Mouse (Mus musculus) embryonic facial prominence, embryonic 14.5 days (tissue): ENCODE data around the gene Gm45233. TPM values are rescaled to one million over a fixed set of nuclear protein-coding genes. Genes with fewer than 3 reads are reported as not detected.
"Not testable (repeated sequence)": the region's sequence is repeated elsewhere in the genome, so short reads cannot be mapped to it uniquely, and the experiment has no call there.

ENCODE experiments used
- ATAC-seq: fragments of 200-750 bp; cut with Nextera tagmentation; 2 replicates; pipeline ENCODE4 v1.8.0; 2017; ENCODE audit warnings: low read depth, moderate number of reproducible peaks, moderate TSS enrichment
- DNase-seq: peaks from one replicate; pipeline ENCODE4 v3.0.0-alpha.2; 2015; ENCODE audit warnings: low spot score
- H3K27ac ChIP-seq: fragments of 300-500 bp; sonication (generic); replicated peaks from 2 replicates; pipeline ENCODE4 v1.5.1; 2014; ENCODE audit warnings: low read depth, mild to moderate bottlenecking, low read length, moderate library complexity
- H3K27me3 ChIP-seq: fragments of 300-500 bp; sonication (generic); replicated peaks from 2 replicates; pipeline ENCODE4 v1.6.1; 2014; ENCODE audit warnings: low read length; ENCODE audit not compliant: control insufficient read depth, insufficient read depth
- H3K36me3 ChIP-seq: fragments of 300-500 bp; sonication (generic); 2 replicates; pipeline ENCODE4 v1.6.1; 2014; ENCODE audit warnings: low read length, mixed read lengths; ENCODE audit not compliant: control insufficient read depth, insufficient read depth
- H3K4me1 ChIP-seq: fragments of 300-500 bp; sonication (generic); 2 replicates; pipeline ENCODE4 v1.6.1; 2014; ENCODE audit warnings: antibody characterized with exemption, low read length; ENCODE audit not compliant: control insufficient read depth, insufficient read depth
- H3K4me2 ChIP-seq: fragments of 300-500 bp; sonication (generic); 2 replicates; pipeline ENCODE4 v1.6.1; 2014; ENCODE audit warnings: low read depth, mild to moderate bottlenecking, low read length, moderate library complexity, mixed read lengths
- H3K4me3 ChIP-seq: fragments of 300-500 bp; sonication (generic); 2 replicates; pipeline ENCODE4 v1.5.1; 2014; ENCODE audit warnings: low read depth, mild to moderate bottlenecking, low read length
- H3K9ac ChIP-seq: fragments of 300-500 bp; sonication (generic); 2 replicates; pipeline ENCODE4 v1.6.1; 2014; ENCODE audit warnings: low read depth, mild to moderate bottlenecking, low read length, moderate library complexity, mixed read lengths
- H3K9me3 ChIP-seq: fragments of 300-500 bp; sonication (generic); 2 replicates; pipeline ENCODE4 v1.6.1; 2016; ENCODE audit warnings: low read length; ENCODE audit not compliant: control insufficient read depth
- WGBS: fragments of 180-500 bp; shearing (Covaris S2); extraction: QIAGEN DNeasy Blood & Tissue Kit; methylation state at CpG from one replicate; pipeline ENCODE4 v1.1.7; 2014; 5-methylcytosine and 5-hydroxymethylcytosine counted together
- polyA plus RNA-seq: library from polyadenylated mRNA; unstranded; fragments of >200 nt; fragmentation: Nextera tagmentation; extraction: Ambion mirVana; gene quantifications from 2 replicates; pipeline ENCODE4 v1.2.1, GENCODE M21; 2014

Gm45233 gene
- 0.25 TPM in 1 of 2 replicates, not detected in the other for polyA plus RNA-seq

DNA sequence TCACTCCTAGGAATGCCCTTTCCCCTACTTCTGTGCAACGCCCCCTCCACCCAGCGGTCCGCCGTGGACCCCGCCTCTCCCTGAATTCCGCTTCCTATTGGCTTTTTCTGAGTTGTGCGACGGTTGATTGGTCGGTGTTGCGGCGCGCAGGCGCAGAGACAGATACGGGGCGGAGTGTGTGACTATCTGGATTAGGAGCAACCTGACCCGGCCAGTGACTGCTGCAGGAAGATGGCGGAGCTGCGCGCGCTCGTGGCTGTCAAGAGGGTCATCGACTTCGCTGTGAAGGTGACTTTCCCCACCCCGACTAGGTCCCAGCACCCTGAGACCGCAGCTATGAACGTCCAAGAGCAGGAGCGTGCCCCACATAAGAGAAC, at the start of gene Gm45233, which contains the start of gene Etfb:
Gene Gm45233, plus strand, starts transcription at position 212 of the 377 bp plus-strand sequence.
Gene Etfb, plus strand, starts transcription at position 167 of the 377 bp plus-strand sequence.
- Histone ChIP-seq H3K4me3 (peak within 1 kb of the TSS; percentile 56), H3K27ac (peak within 1 kb of the TSS; percentile 96), H3K4me2 (peak within 1 kb of the TSS; percentile 76), H3K9ac (peak within 1 kb of the TSS; percentile 69), H3K36me3 (no peaks in the 10 kb centered on the region), H3K4me1 (peaks cover 12% of the 10 kb centered on the region), H3K27me3 (no peaks in the 10 kb centered on the region), H3K9me3 (no peaks in the 10 kb centered on the region)
- WGBS = 0% methylated on average over 27 of the region's 27 CpGs
- DNase-seq (peak; percentile 98), ATAC-seq (peak; percentile 98)

DNA sequence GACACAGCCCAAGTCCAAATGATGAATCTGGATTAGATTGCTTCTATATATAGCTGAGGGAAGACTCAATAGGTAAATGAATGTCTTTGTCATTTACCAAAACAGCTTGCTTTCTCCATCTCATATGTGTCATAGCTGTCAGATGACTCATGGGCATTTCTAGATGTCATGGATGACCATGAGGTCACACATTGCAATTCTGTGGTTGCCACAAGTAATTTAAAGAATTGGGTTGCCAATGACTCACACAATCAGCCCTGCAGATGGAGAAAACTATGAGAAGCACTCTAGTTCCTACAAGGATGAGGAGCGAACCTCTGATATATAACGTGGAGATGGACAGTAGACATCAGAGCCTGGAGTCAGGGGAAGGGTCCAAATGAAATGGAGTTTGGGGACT, 44.4 kb upstream of the Gm45233 start:
- 87% methylated on average over 2 of the region's 2 CpGs for WGBS
- Histone ChIP-seq H3K27me3 (no peaks in the 10 kb centered on the region), H3K27ac (no peak overlapping the region), H3K36me3 (no peaks in the 10 kb centered on the region), H3K4me3 (no peak overlapping the region), H3K9ac (no peak overlapping the region), H3K9me3 (no peaks in the 10 kb centered on the region), H3K4me1 (no peaks in the 10 kb centered on the region), H3K4me2 (no peak overlapping the region)
- ATAC-seq (no peak), DNase-seq (no peak)

DNA sequence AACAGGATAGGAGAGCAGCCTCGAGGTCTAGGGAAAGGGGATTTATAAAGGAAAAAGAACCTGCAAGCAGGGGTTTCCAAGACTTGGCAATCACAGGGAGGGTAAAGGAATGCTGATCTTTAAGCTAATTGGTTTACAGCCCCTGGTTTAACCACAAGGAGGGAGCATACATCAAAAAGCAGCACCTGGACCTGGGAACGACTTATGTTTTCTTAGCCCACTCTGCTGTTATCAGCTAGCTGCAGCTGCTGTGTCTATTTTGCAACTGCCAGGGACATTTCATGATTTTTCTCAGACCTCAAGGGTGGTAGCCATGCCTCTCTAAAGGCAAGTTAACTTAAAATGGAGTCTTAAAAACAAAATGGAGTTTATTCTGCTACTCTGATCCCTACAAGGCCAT, 41.2 kb upstream of the Gm45233 start:
- DNase-seq (no peak), ATAC-seq (no peak)
- Histone ChIP-seq H3K9me3 (no peaks in the 10 kb centered on the region), H3K27ac (no peak overlapping the region), H3K36me3 (no peaks in the 10 kb centered on the region), H3K27me3 (no peaks in the 10 kb centered on the region), H3K4me1 (no peaks in the 10 kb centered on the region), H3K4me3 (no peak overlapping the region), H3K9ac (no peak overlapping the region), H3K4me2 (no peak overlapping the region)
- WGBS = 36% methylated on average over 2 of the region's 2 CpGs

DNA sequence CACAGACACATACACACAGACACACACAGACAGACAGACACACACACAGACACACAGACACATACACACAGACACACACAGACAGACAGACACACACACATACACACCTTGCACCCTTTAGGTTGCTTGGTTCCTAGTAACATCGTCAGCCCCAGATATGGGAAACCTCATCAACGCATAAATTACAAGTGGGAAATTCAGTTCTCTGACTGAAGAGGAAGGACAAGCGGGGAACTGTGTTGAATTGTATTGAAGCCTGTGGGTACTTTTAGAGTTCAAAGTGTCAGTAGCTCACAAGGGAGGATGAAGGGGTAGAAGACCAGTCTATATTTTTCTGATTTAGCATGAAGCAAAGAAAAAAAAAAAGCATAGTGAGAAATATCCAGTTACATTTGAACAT, 36.4 kb upstream of the Gm45233 start:
- Histone ChIP-seq H3K9ac (no peak overlapping the region), H3K27ac (no peak overlapping the region), H3K36me3 (no peaks in the 10 kb centered on the region), H3K9me3 (no peaks in the 10 kb centered on the region), H3K4me3 (no peak overlapping the region), H3K27me3 (no peaks in the 10 kb centered on the region), H3K4me1 (no peaks in the 10 kb centered on the region), H3K4me2 (no peak overlapping the region)
- no peak for ATAC-seq
- WGBS = 80% methylated on average over 3 of the region's 3 CpGs
- no peak for DNase-seq

DNA sequence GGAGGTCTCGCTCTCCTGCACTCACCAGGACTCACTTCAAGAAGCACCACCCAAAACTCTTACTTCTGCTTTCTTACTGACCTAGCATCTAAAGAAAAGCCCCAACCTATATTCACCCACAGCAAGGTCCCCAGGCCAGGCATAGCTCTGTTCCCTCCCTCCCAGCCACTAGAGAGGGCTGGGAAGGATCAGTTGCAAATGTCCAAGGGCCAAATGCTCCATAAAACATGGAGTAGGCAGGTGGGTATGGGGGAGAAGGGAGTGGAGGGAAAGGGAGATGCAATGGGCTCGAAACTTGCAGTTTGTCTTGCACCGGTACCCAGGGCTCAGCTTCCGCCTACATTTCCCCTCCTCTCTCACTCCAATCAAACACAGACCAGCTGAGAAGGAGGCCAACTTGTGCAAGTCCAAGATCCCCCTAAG, 35.8 kb upstream of the Gm45233 start, which contains the start of gene Siglecg:
Gene Siglecg, plus strand, starts transcription at position 74 of the 423 bp plus-strand sequence.
- Histone ChIP-seq H3K4me1 (no peaks in the 10 kb centered on the region), H3K36me3 (no peaks in the 10 kb centered on the region), H3K4me3 (no peak within 1 kb of the TSS), H3K4me2 (no peak within 1 kb of the TSS), H3K9ac (no peak within 1 kb of the TSS), H3K9me3 (no peaks in the 10 kb centered on the region), H3K27me3 (no peaks in the 10 kb centered on the region), H3K27ac (no peak within 1 kb of the TSS)
- no peak for ATAC-seq
- WGBS = 82% methylated on average over 4 of the region's 4 CpGs
- DNase-seq = no peak

DNA sequence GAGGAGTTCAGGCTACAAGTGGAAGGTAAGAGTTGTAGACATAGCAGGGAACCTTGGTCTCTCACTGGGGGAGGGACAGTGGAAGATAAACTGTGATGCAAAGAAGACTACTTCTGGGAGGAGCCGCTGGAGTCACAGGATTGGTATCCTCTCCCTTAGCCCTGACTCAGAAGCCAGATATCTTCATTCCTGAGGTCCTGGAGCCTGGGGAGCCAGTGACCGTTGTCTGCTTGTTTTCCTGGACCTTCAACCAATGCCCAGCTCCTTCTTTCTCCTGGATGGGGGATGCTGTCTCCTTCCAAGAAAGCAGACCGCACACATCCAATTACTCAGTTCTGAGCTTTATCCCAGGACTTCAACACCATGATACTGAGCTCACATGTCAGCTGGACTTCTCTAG, 34.8 kb upstream of the Gm45233 start:
- Histone ChIP-seq H3K27ac (no peak overlapping the region), H3K36me3 (no peaks in the 10 kb centered on the region), H3K4me3 (no peak overlapping the region), H3K4me1 (no peaks in the 10 kb centered on the region), H3K9ac (no peak overlapping the region), H3K4me2 (no peak overlapping the region), H3K27me3 (no peaks in the 10 kb centered on the region), H3K9me3 (no peaks in the 10 kb centered on the region)
- 67% methylated on average over 3 of the region's 3 CpGs for WGBS
- no peak for DNase-seq
- ATAC-seq = no peak

DNA sequence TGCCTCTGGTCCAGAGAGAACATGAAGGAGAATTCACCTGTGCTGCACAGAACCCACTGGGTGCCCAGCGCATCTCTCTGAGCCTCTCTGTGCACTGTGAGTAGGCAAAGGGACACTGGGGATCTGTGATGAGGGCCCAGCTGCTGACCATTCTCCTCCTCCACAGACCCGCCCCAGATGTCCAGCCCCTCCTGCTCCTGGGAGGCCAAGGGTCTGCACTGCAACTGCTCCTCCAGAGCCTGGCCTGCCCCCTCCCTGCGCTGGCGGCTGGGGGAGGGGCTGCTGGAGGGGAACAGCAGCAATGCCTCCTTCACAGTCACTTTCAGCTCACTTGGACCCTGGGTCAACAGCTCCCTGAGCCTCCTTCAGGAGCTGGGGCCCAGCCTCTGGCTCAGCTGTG, 32.2 kb upstream of the Gm45233 start:
- H3K9ac ChIP-seq, H3K27ac ChIP-seq, DNase-seq, H3K9me3 ChIP-seq, H3K4me3 ChIP-seq, H3K27me3 ChIP-seq, H3K36me3 ChIP-seq, ATAC-seq, H3K4me1 ChIP-seq, H3K4me2 ChIP-seq: not testable (repeated sequence)
- 30% methylated on average over 4 of the region's 4 CpGs for WGBS

DNA sequence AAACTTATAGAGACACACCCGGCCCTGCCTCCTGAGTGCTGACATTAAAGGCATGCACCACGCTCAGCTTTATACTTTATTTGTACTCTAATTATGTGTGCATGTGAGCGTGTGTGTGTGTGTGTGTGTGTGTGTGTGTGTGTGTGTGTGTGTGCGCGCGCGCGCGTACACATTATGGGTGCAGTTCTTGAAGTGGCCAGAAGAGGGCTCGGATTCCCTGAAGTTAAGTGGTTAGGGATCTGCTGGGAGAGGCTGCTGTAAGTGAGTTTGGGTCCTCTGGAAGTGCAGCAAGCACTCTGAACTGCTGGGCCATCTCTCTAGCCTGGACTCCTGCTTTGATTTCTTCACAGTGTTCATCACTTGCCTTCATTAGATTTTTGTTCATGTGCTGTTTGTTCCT, 26.6 kb upstream of the Gm45233 start:
- Histone ChIP-seq H3K27me3 (no peaks in the 10 kb centered on the region), H3K4me1 (no peaks in the 10 kb centered on the region), H3K9me3 (no peaks in the 10 kb centered on the region), H3K4me3 (no peak overlapping the region), H3K36me3 (no peaks in the 10 kb centered on the region), H3K4me2 (no peak overlapping the region), H3K27ac (no peak overlapping the region), H3K9ac (no peak overlapping the region)
- no peak for ATAC-seq
- WGBS = 76% methylated on average over 6 of the region's 10 CpGs
- no peak for DNase-seq

DNA sequence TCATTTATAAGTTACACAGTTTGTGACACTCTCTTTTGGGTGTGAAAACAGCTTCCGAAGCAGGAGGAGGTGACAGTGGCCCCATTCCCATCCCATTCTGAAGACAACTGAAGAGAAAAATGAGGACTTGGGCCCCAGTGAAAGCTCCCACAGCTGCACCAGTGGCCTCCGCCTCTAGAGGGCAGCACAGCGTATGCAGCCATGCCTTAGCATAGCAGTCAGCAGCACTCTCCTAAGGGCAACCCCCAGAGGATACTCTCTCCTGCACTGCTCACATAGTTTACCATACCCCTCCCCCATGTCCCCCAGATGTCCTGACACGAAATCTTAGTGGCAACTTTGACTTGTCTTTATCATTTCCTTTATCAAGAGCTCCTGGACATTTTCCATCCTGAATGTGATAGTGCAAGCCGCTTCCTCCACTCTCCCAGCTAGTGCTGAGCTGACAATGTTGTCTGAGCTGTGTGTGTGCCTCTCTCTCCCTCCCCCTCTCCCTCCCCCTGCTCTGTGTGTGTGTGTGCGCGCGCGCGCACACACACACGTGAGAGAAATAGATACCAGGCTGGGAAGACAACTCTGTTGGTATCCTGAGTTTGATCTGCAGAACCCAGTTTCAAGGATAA, 20.8 kb upstream of the Gm45233 start:
- no peaks in the 10 kb centered on the region for H3K4me1 ChIP-seq
- H3K36me3 ChIP-seq = no peaks in the 10 kb centered on the region
- no peak overlapping the region for H3K4me3 ChIP-seq
- peak; percentile 85 for DNase-seq
- H3K27ac ChIP-seq = no peak overlapping the region
- peak overlapping the region; percentile 18 for H3K4me2 ChIP-seq
- no peaks in the 10 kb centered on the region for H3K9me3 ChIP-seq
- ATAC-seq = peak; percentile 83
- H3K9ac ChIP-seq = 0 out of 2 replicates have a peak overlapping the region, but pooled peaks have one; percentile 0
- 11% methylated on average over 11 of the region's 11 CpGs for WGBS
- H3K27me3 ChIP-seq = no peaks in the 10 kb centered on the region
